Mouse (Mus musculus): ENCODE measurements around the gene Tenm3.

GRCm38 (mm10) chr8:48458373-48458772 lies 385.4 kb downstream of the Tenm3 start:
- TF ChIP-seq CTCF (IDR thresholded peaks at IDR 0.05; ENCODE audit: control insufficient read depth, insufficient read depth, insufficient read length): no peak
- no peak for TF ChIP-seq CEBPB (IDR thresholded peaks at IDR 0.05; ENCODE audit: low read depth)
- TF ChIP-seq USF1 (IDR thresholded peaks at IDR 0.05; ENCODE audit: low read depth): no peak
